In the genomic region with DNA sequence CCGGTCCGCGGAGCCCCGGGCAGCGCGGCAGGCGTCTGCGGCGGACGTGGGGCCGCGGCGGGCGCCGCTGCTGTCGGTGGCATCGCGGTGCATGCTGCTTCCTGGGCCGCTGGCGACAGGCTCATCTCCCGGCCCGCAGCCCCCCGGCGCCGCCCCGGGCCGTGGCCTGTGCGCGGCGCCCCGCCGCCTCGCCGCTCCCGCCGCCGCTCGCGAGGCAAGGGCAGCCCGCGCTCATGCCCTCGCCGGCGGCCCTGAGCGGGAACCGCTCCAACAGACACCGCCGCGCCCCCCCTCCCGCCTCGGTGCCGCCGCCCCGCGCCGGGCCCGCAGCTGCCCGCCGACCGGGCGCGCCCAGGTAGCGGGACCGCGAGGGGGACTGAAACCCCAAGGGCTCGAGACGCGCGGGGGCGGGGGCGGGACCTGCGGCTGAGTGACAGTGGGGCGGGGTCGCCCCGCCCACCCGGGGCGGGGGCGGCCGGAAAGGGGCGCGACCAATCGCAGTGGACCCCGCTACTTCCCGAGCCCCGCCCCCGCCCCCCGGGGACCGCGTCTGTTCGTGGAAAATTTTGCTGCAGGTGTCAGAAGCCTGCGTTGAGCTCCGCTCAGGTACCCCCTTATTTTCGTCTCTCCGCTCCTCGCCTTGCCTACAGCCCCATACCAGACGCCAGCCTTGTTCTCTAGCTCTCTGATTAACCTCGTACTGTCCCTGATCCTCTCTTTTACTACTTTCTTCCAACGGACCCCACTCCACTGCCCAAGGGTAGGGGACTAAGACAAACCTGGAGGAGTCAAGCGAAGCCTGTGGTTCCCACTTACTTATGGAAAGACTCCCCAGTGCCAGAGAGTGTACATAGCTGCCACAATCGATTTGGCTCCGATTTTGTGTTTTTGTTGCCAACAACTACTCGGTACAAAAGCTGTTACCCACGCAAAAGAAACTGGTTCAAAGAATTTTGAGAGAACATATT, we compare ENCODE assay signal across 8 mouse cellular contexts. TPM values are rescaled to one million over a fixed set of nuclear protein-coding genes. Genes with fewer than 3 reads are reported as not detected.
DNase-seq lines count a peak whose midpoint lies in the region; ATAC-seq and TF ChIP-seq lines count a peak whose summit lies in the region.

A gene (minus strand): TSS at position 96 of the 968 bp plus-strand sequence.

- peak; percentile 94 for DNase-seq in CD4-positive helper T cell, adult 2 months (ENCODE audit: low read depth, low spot score)
- peak; percentile 94 for DNase-seq in brain, embryonic 14.5 days (ENCODE audit: low read depth)
- peak; percentile 73 for DNase-seq in kidney, postnatal 0 days (ENCODE audit: low spot score)
- DNase-seq in liver, embryonic 14.5 days (ENCODE audit: low read depth in 3 of 3, low spot score in 3 of 3) = peak; percentile 62 to 66 (median 64)
- peak; percentile 88 for DNase-seq in neural tube, embryonic 11.5 days (ENCODE audit: low spot score)

- peak within 1 kb of the TSS; percentile 93 for H3K9ac ChIP-seq in heart, embryonic 12.5 days
- peak within 1 kb of the TSS; percentile 79 for H3K9ac ChIP-seq in kidney, postnatal 0 days (ENCODE audit: low read depth, low read length)
- H3K9ac ChIP-seq in liver, embryonic 14.5 days (replicated peaks) = peak within 1 kb of the TSS; percentile 67
- H3K9ac ChIP-seq in neural tube, embryonic 11.5 days (ENCODE audit: low read length) = peak within 1 kb of the TSS; percentile 82
- H3K9ac ChIP-seq in stomach, embryonic 16.5 days (ENCODE audit: low read length) = peak within 1 kb of the TSS; percentile 91

- TF ChIP-seq EP300 in liver, embryonic 14.5 days (IDR thresholded peaks at IDR 0.05; ENCODE audit: low read depth) = no peak

- peak; percentile 77 for ATAC-seq in erythroblast, adult 5-6 weeks (replicated peaks; ENCODE audit: low FRiP score, poor library complexity, severe bottlenecking)
- ATAC-seq in heart, embryonic 12.5 days (ENCODE audit: insufficient number of reproducible peaks, low FRiP score) = peak; percentile 95
- peak; percentile 85 for ATAC-seq in kidney, postnatal 0 days (replicated peaks; ENCODE audit: low FRiP score, low read depth)
- ATAC-seq in liver, embryonic 14.5 days (ENCODE audit: insufficient read depth) = peak; percentile 86
- peak; percentile 88 for ATAC-seq in neural tube, embryonic 11.5 days (ENCODE audit: insufficient read depth, low FRiP score, low TSS enrichment)
- ATAC-seq in stomach, embryonic 16.5 days (ENCODE audit: insufficient read depth, low FRiP score) = peak; percentile 93

- TF ChIP-seq CTCF in brain, embryonic 14.5 days (IDR thresholded peaks at IDR 0.05; ENCODE audit: borderline replicate concordance, extremely low read depth, insufficient read depth, insufficient read length) = no peak
- no peak for TF ChIP-seq CTCF in kidney, postnatal 0 days (IDR thresholded peaks at IDR 0.05; ENCODE audit: low read depth)
- no peak for TF ChIP-seq CTCF in liver, embryonic 14.5 days (IDR thresholded peaks at IDR 0.05; ENCODE audit: low read depth)

- H3K4me1 ChIP-seq in heart, embryonic 12.5 days (replicated peaks) = peaks cover 15% of the 10 kb centered on the region
- no peaks in the 10 kb centered on the region for H3K4me1 ChIP-seq in kidney, postnatal 0 days (replicated peaks; ENCODE audit: insufficient read depth, low read length)
- peaks cover 3 to 9% of the 10 kb centered on the region in 2 experiments; a peak in 3 of 4 replicates for H3K4me1 ChIP-seq in liver, embryonic 14.5 days (replicated peaks; ENCODE audit: control insufficient read depth in 2 of 2, insufficient read depth in 2 of 2, low read length in 1 of 2)
- peaks cover 6% of the 10 kb centered on the region; the same call in 1 of the 2 replicates for H3K4me1 ChIP-seq in neural tube, embryonic 11.5 days (ENCODE audit: control insufficient read depth, insufficient read depth, low read length)
- peaks cover 8% of the 10 kb centered on the region; the same call in 1 of the 2 replicates for H3K4me1 ChIP-seq in stomach, embryonic 16.5 days (ENCODE audit: control insufficient read depth, insufficient read depth, low read length)

- TF ChIP-seq POLR2A in brain, embryonic 14.5 days (IDR thresholded peaks at IDR 0.05; ENCODE audit: borderline replicate concordance, extremely low read depth, insufficient read depth, insufficient read length, poor library complexity, severe bottlenecking) = peak; percentile 36; the same call in 1 of the 2 replicates

- no peaks in the 10 kb centered on the region for H3K36me3 ChIP-seq in heart, embryonic 12.5 days
- no peaks in the 10 kb centered on the region for H3K36me3 ChIP-seq in kidney, postnatal 0 days (ENCODE audit: insufficient read depth, low read length)
- H3K36me3 ChIP-seq in liver, embryonic 14.5 days (replicated peaks; ENCODE audit: control insufficient read depth, insufficient read depth, low read depth) = no peaks in the 10 kb centered on the region
- no peaks in the 10 kb centered on the region for H3K36me3 ChIP-seq in neural tube, embryonic 11.5 days (ENCODE audit: control insufficient read depth, insufficient read depth, low read length)
- H3K36me3 ChIP-seq in stomach, embryonic 16.5 days (ENCODE audit: control insufficient read depth, insufficient read depth, low read length) = no peaks in the 10 kb centered on the region

- H3K9me3 ChIP-seq in heart, embryonic 12.5 days (replicated peaks) = no peaks in the 10 kb centered on the region
- no peaks in the 10 kb centered on the region for H3K9me3 ChIP-seq in kidney, postnatal 0 days (replicated peaks; ENCODE audit: low read length)
- H3K9me3 ChIP-seq in liver, embryonic 14.5 days (ENCODE audit: control insufficient read depth, low read length) = no peaks in the 10 kb centered on the region
- no peaks in the 10 kb centered on the region for H3K9me3 ChIP-seq in neural tube, embryonic 11.5 days (ENCODE audit: control insufficient read depth, low read length)
- no peaks in the 10 kb centered on the region for H3K9me3 ChIP-seq in stomach, embryonic 16.5 days (replicated peaks; ENCODE audit: control insufficient read depth, low read length)

- peak within 1 kb of the TSS; percentile 62 for H3K27ac ChIP-seq in heart, embryonic 12.5 days (ENCODE audit: poor library complexity, severe bottlenecking)
- H3K27ac ChIP-seq in kidney, postnatal 0 days = peak within 1 kb of the TSS; percentile 42
- no peak within 1 kb of the TSS for H3K27ac ChIP-seq in liver, embryonic 14.5 days
- peak within 1 kb of the TSS; percentile 60; the same call in 1 of the 2 replicates for H3K27ac ChIP-seq in neural tube, embryonic 11.5 days (ENCODE audit: low read depth, low read length)
- H3K27ac ChIP-seq in stomach, embryonic 16.5 days (ENCODE audit: low read length) = 0 out of 2 replicates have a peak within 1 kb of the TSS, but pooled peaks have one; percentile 14

- H3K4me3 ChIP-seq in heart, embryonic 12.5 days = peak within 1 kb of the TSS; percentile 92
- H3K4me3 ChIP-seq in kidney, postnatal 0 days (replicated peaks; ENCODE audit: low read depth, low read length) = peak within 1 kb of the TSS; percentile 83
- peak within 1 kb of the TSS; percentile 71 to 86 for H3K4me3 ChIP-seq in liver, embryonic 14.5 days (ENCODE audit: insufficient read depth in 1 of 2, low read depth in 2 of 2, low read length in 2 of 2)
- H3K4me3 ChIP-seq in neural tube, embryonic 11.5 days (ENCODE audit: low read depth, low read length) = peak within 1 kb of the TSS; percentile 85
- H3K4me3 ChIP-seq in stomach, embryonic 16.5 days (replicated peaks; ENCODE audit: low read length) = peak within 1 kb of the TSS; percentile 82

- H3K4me2 ChIP-seq in heart, embryonic 12.5 days = peak within 1 kb of the TSS; percentile 95
- H3K4me2 ChIP-seq in kidney, postnatal 0 days (ENCODE audit: low read length) = peak within 1 kb of the TSS; percentile 79
- H3K4me2 ChIP-seq in liver, embryonic 14.5 days (ENCODE audit: low read depth) = peak within 1 kb of the TSS; percentile 99
- peak within 1 kb of the TSS; percentile 94 for H3K4me2 ChIP-seq in neural tube, embryonic 11.5 days (ENCODE audit: low read depth)
- H3K4me2 ChIP-seq in stomach, embryonic 16.5 days (ENCODE audit: low read depth, low read length) = peak within 1 kb of the TSS; percentile 92

- H3K27me3 ChIP-seq in heart, embryonic 12.5 days (replicated peaks) = 0 out of 2 replicates have a peak, but pooled peaks cover 6% of the 10 kb centered on the region
- no peaks in the 10 kb centered on the region for H3K27me3 ChIP-seq in kidney, postnatal 0 days (ENCODE audit: insufficient read depth, low read length)
- peaks cover 9% of the 10 kb centered on the region for H3K27me3 ChIP-seq in liver, embryonic 14.5 days (ENCODE audit: control insufficient read depth, insufficient read depth, low read length)
- H3K27me3 ChIP-seq in neural tube, embryonic 11.5 days (ENCODE audit: control insufficient read depth, insufficient read depth, low read length) = 0 out of 2 replicates have a peak, but pooled peaks cover 3% of the 10 kb centered on the region
- peaks cover 6% of the 10 kb centered on the region; the same call in 1 of the 2 replicates for H3K27me3 ChIP-seq in stomach, embryonic 16.5 days (ENCODE audit: control insufficient read depth, insufficient read depth, low read length)

- WGBS in heart, embryonic 12.5 days = 8% methylated on average over 90 of the region's 103 CpGs
- 3% methylated on average over 53 of the region's 103 CpGs for WGBS in kidney, postnatal 0 days
- 3% methylated on average over 94 of the region's 103 CpGs for WGBS in liver, embryonic 14.5 days (ENCODE audit: insufficient replicate concordance)
- WGBS in neural tube, embryonic 11.5 days = 4% methylated on average over 58 of the region's 103 CpGs
- WGBS in stomach, embryonic 16.5 days = 3% methylated on average over 64 of the region's 103 CpGs

RNA-seq across cellular contexts. Expression of the gene that starts here (rescaled TPM):
- polyA plus RNA-seq in brain, embryonic 14.5 days (2012; rRNA removed) = 12.0 and 16.5 TPM in 2 replicates
- total RNA-seq in erythroblast, adult 5-6 weeks (2015; ENCODE audit: low replicate concordance) = 6.9 and 8.4 TPM in 2 replicates
- total RNA-seq in erythroblast, adult 5-6 weeks (2017; ENCODE audit: low replicate concordance) = 4.3 and 10.1 TPM in 2 replicates
- 5.8 and 6.3 TPM in 2 replicates for polyA plus RNA-seq in heart, embryonic 12.5 days (2016; fragmentation: Nextera tagmentation; extraction: Ambion mirVana)
- polyA plus RNA-seq in kidney, postnatal 0 days (2015; fragmentation: Nextera tagmentation; extraction: Ambion mirVana) = 5.4 and 6.3 TPM in 2 replicates
- polyA plus RNA-seq in liver, embryonic 14.5 days (2012; rRNA removed) = 2.2 and 4.2 TPM in 2 replicates
- 4.3 and 4.7 TPM in 2 replicates for polyA plus RNA-seq in liver, embryonic 14.5 days (2014; fragmentation: Nextera tagmentation; extraction: Ambion mirVana)
- polyA plus RNA-seq in neural tube, embryonic 11.5 days (2014; fragmentation: Nextera tagmentation; extraction: Ambion mirVana) = 6.5 and 8.5 TPM in 2 replicates
- 4.0 and 6.0 TPM in 2 replicates for polyA plus RNA-seq in stomach, embryonic 16.5 days (2015; fragmentation: Nextera tagmentation; extraction: Ambion mirVana)
